Mouse (Mus musculus): ENCODE measurements at regions not wholly inside any gene's neighbourhood (a gene's known extent, or its start where the extent isn't known, plus 50 kb on each side); places are given as distances from the start of the nearest gene placed in this dataset.

GRCm38 (mm10) chr8:125367374-125367773 is 202.2 kb downstream of the Sipa1l2 start:
- Histone ChIP-seq H3K27ac (ENCODE audit: low read depth, low read length) (no peak overlapping the region), H3K9ac (replicated peaks; ENCODE audit: low read length, poor library complexity, severe bottlenecking) (no peak overlapping the region), H3K9me3 (ENCODE audit: low read length) (no peaks in the 10 kb centered on the region), H3K4me3 (ENCODE audit: low read depth, low read length) (no peak overlapping the region), H3K4me2 (ENCODE audit: low read depth, low read length, poor library complexity, severe bottlenecking) (no peak overlapping the region), H3K4me1 (ENCODE audit: insufficient read depth, low read length) (peaks cover 4% of the 10 kb centered on the region; the same call in 1 of the 2 replicates), H3K27me3 (ENCODE audit: insufficient read depth, low read length) (no peaks in the 10 kb centered on the region; the same call in 1 of the 2 replicates), H3K36me3 (ENCODE audit: insufficient read depth, low read length) (no peaks in the 10 kb centered on the region)
- no peak for DNase-seq (ENCODE audit: low spot score)
- WGBS: 86% methylated on average over 4 of the region's 4 CpGs
- TF ChIP-seq CTCF (IDR thresholded peaks at IDR 0.05): no peak
- ATAC-seq (ENCODE audit: low FRiP score): no peak

GRCm38 (mm10) chr8:125365004-125365403 is 204.6 kb downstream of the Sipa1l2 start:
- no peak overlapping the region for H3K4me2 ChIP-seq (ENCODE audit: low read depth, low read length, poor library complexity, severe bottlenecking)
- peaks cover 4% of the 10 kb centered on the region; the same call in 1 of the 2 replicates for H3K4me1 ChIP-seq (ENCODE audit: insufficient read depth, low read length)
- no peaks in the 10 kb centered on the region; the same call in 1 of the 2 replicates for H3K27me3 ChIP-seq (ENCODE audit: insufficient read depth, low read length)
- H3K27ac ChIP-seq (ENCODE audit: low read depth, low read length): no peak overlapping the region
- DNase-seq (ENCODE audit: low spot score) (no peak), ATAC-seq (ENCODE audit: low FRiP score) (no peak)
- H3K36me3 ChIP-seq (ENCODE audit: insufficient read depth, low read length): no peaks in the 10 kb centered on the region
- H3K4me3 ChIP-seq (ENCODE audit: low read depth, low read length): no peak overlapping the region
- WGBS: 90% methylated on average over 5 of the region's 5 CpGs
- TF ChIP-seq CTCF (IDR thresholded peaks at IDR 0.05): no peak
- H3K9me3 ChIP-seq (ENCODE audit: low read length): no peaks in the 10 kb centered on the region
- H3K9ac ChIP-seq (replicated peaks; ENCODE audit: low read length, poor library complexity, severe bottlenecking): no peak overlapping the region

GRCm38 (mm10) chr8:125359456-125359855 is 210.2 kb downstream of the Sipa1l2 start:
- 88% methylated on average over 2 of the region's 2 CpGs for WGBS
- Histone ChIP-seq H3K9ac (replicated peaks; ENCODE audit: low read length, poor library complexity, severe bottlenecking) (no peak overlapping the region), H3K36me3 (ENCODE audit: insufficient read depth, low read length) (no peaks in the 10 kb centered on the region), H3K27me3 (ENCODE audit: insufficient read depth, low read length) (no peaks in the 10 kb centered on the region), H3K27ac (ENCODE audit: low read depth, low read length) (no peak overlapping the region), H3K4me2 (ENCODE audit: low read depth, low read length, poor library complexity, severe bottlenecking) (no peak overlapping the region), H3K4me1 (ENCODE audit: insufficient read depth, low read length) (no peaks in the 10 kb centered on the region), H3K9me3 (ENCODE audit: low read length) (no peaks in the 10 kb centered on the region), H3K4me3 (ENCODE audit: low read depth, low read length) (no peak overlapping the region)
- ATAC-seq (ENCODE audit: low FRiP score) (no peak), DNase-seq (ENCODE audit: low spot score) (no peak)
- TF ChIP-seq CTCF (IDR thresholded peaks at IDR 0.05): no peak

- ATAC-seq (ENCODE audit: low FRiP score) (no peak), DNase-seq (ENCODE audit: low spot score) (no peak)
- H3K27me3 ChIP-seq (ENCODE audit: insufficient read depth, low read length): no peaks in the 10 kb centered on the region
- H3K27ac ChIP-seq (ENCODE audit: low read depth, low read length): no peak overlapping the region
- TF ChIP-seq CTCF (IDR thresholded peaks at IDR 0.05): no peak
- H3K36me3 ChIP-seq (ENCODE audit: insufficient read depth, low read length): no peaks in the 10 kb centered on the region
- 92% methylated on average over 3 of the region's 3 CpGs for WGBS
- no peak overlapping the region for H3K9ac ChIP-seq (replicated peaks; ENCODE audit: low read length, poor library complexity, severe bottlenecking)
- no peaks in the 10 kb centered on the region for H3K9me3 ChIP-seq (ENCODE audit: low read length)
- no peak overlapping the region for H3K4me2 ChIP-seq (ENCODE audit: low read depth, low read length, poor library complexity, severe bottlenecking)
- H3K4me3 ChIP-seq (ENCODE audit: low read depth, low read length): no peak overlapping the region
- no peaks in the 10 kb centered on the region for H3K4me1 ChIP-seq (ENCODE audit: insufficient read depth, low read length)
These were observed 211.8 kb downstream of the Sipa1l2 start for GRCm38 (mm10) chr8:125357759-125358158.

GRCm38 (mm10) chr8:125355059-125355509 is 214.5 kb downstream of the Sipa1l2 start:
- no peak overlapping the region for H3K9ac ChIP-seq (replicated peaks; ENCODE audit: low read length, poor library complexity, severe bottlenecking)
- 28% methylated on average over 7 of the region's 7 CpGs for WGBS
- DNase-seq (ENCODE audit: low spot score): peak; percentile 75
- H3K27ac ChIP-seq (ENCODE audit: low read depth, low read length): no peak overlapping the region
- H3K4me1 ChIP-seq (ENCODE audit: insufficient read depth, low read length): no peaks in the 10 kb centered on the region
- H3K27me3 ChIP-seq (ENCODE audit: insufficient read depth, low read length): no peaks in the 10 kb centered on the region
- no peak overlapping the region for H3K4me3 ChIP-seq (ENCODE audit: low read depth, low read length)
- no peaks in the 10 kb centered on the region for H3K36me3 ChIP-seq (ENCODE audit: insufficient read depth, low read length)
- ATAC-seq (ENCODE audit: low FRiP score): no peak
- H3K4me2 ChIP-seq (ENCODE audit: low read depth, low read length, poor library complexity, severe bottlenecking): no peak overlapping the region
- no peak for TF ChIP-seq CTCF (IDR thresholded peaks at IDR 0.05)
- no peaks in the 10 kb centered on the region for H3K9me3 ChIP-seq (ENCODE audit: low read length)

GRCm38 (mm10) chr8:125352276-125352675 is 217.3 kb downstream of the Sipa1l2 start:
- Histone ChIP-seq H3K27ac (ENCODE audit: low read depth, low read length) (no peak overlapping the region), H3K4me2 (ENCODE audit: low read depth, low read length, poor library complexity, severe bottlenecking) (no peak overlapping the region), H3K9me3 (ENCODE audit: low read length) (no peaks in the 10 kb centered on the region), H3K36me3 (ENCODE audit: insufficient read depth, low read length) (no peaks in the 10 kb centered on the region), H3K4me3 (ENCODE audit: low read depth, low read length) (no peak overlapping the region), H3K9ac (replicated peaks; ENCODE audit: low read length, poor library complexity, severe bottlenecking) (no peak overlapping the region), H3K4me1 (ENCODE audit: insufficient read depth, low read length) (peaks cover 5% of the 10 kb centered on the region; the same call in 1 of the 2 replicates), H3K27me3 (ENCODE audit: insufficient read depth, low read length) (no peaks in the 10 kb centered on the region)
- 31% methylated on average over 3 of the region's 3 CpGs for WGBS
- no peak for TF ChIP-seq CTCF (IDR thresholded peaks at IDR 0.05)
- DNase-seq (ENCODE audit: low spot score) (no peak), ATAC-seq (ENCODE audit: low FRiP score) (no peak)
